Mouse (Mus musculus) CH12F3 (cell line): ENCODE results near the gene Tbc1d30.

Source experiments
- in situ Hi-C: fragments of 300-500 bp; cut with MboI; formaldehyde crosslinking; loops from 2 replicates; pipeline ENCODE4 v1.14.3; 2020; ENCODE audit warnings: low sequenced_read_pairs

Gene Tbc1d30

DNA sequence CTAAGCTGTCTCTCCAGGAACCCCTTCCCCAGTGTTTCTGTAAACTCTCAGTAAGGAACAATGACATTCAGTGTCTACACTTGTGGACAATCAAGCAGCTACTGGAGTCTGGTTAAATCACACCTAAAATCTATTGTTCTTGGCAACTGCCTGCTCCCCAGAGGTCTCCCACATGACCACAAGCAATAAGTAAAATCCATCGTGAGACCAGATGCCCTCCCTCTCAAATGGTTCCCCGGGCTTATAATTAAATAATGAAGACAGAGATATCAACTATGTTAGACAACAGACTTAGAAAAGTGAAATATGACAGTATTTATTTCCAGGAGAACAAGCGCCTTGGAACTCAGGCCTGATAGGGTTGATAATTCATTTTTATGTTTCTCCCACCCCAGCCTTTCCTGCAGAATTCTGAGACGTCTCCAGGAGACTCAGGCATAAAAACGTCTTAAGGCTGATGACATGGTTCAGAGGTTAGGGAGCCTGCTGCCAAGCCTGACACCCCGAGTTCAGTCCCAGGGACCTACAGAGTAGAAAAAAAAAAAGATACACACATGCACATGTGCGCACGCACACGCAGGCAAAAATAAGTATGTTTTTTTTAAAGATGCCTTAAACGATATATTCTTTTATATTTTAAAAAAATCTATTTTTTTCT, 115.8 kb downstream of the Tbc1d30 start:
- in situ Hi-C loops = no loop called here

DNA sequence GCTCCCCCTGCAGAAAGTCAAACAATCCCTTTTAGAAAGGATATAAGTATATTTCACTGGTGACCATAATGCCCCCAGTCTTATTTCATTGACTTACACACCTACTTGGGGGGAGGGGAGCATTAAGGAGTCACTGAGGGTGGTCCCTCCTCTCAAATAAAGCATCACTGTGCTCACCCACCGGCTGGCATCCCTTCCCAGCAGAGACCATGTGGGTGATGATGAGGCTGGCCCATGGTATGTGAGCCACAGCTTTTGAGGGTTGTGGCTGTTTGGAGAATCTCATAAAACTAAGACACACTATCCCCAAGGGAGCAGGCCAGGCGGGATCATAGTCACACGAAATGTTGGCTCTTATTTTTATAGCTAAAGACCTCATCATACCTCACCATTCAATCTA, 116.6 kb downstream of the Tbc1d30 start:
- in situ Hi-C loops = no loop called here

DNA sequence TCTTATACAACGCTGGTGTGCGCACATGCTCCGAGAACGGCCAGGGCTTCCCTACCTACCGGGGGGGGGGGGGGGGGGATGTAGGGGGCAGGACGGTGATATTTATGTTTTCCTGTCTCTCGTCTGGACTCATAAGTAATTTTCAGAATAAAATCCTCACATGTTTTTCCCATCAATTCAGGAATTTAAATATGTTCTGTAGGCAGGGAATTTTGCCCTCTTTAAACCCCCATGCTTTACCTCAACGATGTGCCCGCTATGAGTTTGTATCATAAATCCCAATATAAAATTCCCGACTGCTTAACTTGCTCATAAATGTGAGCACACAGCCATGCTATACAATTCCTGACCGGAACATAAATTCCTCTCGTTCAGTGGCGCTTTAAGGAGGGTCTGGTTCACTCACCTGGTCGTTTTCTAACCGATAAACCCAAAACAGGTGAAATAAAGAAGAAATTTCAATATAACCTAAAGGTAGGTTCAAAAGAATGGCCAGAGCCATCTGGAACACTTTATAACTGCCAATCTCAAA, 122.6 kb downstream of the Tbc1d30 start:
- in situ Hi-C loops = no loop called here

DNA sequence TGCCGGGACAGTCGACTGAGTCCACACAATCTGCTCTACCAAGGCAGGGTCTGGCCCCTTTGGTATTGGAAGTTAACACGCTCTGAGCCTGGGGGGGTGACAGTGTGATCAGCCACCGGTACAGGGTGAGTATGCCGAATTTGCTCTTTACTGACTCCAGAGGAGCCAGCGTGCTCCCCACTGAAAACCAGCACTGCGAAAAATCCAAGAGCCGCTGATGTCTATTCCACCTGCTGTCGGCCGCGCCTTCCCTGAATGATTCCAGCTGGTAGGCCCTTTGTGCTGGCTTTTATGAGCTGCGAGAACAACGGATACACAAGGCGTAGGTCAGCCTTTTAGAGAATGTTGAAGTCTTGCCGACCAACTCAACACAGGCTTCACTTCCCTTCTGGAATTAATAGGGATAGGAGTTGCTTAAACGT, 123.1 kb downstream of the Tbc1d30 start:
- in situ Hi-C loops = no loop called here

DNA sequence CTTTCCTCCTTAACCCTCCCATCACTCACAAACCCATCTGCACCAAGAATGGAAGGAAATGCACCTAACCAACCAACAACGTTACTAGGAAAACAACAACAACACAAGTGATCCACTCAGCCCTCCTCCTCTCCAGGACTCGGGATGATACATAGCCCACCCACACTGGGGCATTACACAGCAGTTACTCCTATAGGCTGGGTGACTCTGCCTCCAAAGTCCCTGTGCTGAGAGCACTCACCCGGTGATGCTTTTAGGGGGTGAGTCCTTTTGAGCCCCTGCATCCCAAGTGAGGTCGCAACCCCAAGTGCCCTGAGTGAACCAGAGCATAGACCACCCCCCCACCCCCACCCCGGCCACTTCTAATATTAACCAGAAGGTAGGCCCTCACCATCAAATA, 123.7 kb downstream of the Tbc1d30 start:
- in situ Hi-C loops = no loop called here

DNA sequence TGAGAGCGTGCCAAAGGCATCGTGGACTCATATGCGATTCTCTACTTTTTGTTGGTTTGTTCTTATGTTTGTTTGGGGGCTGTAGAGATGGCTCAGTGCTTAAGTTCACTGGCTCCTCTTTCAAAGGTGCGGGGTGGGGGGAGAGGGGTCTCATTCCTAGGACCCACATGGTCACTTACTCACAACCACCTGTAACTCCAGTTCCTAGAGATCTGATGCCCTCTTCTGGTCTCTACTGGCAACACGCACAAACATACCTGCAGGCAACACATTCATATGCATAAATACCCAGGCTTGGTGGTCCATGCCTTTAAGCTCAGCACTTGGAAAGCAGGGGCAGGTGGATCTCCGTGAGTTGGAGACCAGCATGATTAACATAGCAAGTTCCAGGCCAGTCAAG, 125.4 kb downstream of the Tbc1d30 start:
- in situ Hi-C loops = no loop called here

DNA sequence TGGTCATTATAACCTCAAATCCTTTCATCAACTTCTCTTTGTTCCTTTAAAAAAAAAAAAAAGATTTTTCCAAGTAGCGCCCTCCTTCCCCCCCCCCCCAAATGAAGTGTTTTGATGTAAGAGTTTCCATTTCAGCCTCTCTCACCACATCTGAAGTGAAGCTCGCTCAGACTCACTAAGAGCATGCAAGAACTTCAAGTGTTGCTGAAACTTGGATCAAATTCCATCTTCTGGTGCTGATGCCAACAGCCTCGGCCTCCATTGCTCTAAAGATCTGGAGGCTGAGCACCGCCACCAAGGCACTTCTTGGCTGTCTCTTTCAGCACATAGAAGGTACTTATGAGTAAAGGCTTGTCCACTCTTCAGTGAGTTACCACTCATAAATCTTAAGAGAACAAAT, 128.2 kb downstream of the Tbc1d30 start:
- in situ Hi-C loops = no loop called here

DNA sequence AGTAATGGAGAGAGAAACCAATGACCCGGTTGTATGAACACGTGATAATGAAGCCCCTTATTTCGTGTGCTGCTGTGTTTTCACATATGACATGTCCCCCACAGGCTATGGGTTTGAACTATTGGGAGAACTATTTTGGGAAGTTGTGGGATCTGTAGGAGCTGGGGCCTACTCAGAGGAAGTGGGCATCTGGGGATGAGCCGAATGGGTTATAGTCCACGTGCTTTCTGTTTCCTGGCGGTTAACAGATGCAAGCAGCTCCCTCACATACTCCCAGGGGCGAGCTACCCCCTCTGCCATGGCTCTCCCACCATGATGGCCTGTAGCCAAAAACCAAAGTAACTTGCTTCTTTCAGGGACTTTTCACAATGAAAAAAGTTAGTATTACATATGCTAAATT, 132.5 kb downstream of the Tbc1d30 start:
- in situ Hi-C loops = no loop called here

DNA sequence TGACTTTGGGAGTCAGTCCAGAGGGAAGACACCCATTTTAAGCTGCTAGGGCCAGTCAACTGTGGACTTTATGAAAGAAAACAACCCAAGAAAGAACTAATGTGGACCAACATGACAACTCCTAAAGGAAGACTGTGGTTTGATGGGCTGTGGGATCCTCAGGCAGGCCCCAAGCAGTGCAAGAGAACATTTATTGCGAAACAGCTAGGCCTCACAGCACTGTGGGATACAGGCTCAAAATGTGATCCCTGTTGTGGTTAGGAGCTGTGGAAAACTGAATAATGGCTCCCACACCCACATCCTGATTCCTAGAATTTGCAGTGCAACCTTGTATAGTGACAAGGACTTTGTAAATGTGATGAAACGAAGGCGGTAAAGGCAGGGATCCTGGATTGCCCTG, 134.3 kb downstream of the Tbc1d30 start:
- in situ Hi-C loops = no loop called here
